Mouse (Mus musculus): ENCODE measurements around the gene Adi1.

- TF ChIP-seq CTCF (IDR thresholded peaks at IDR 0.05; ENCODE audit: control insufficient read depth, insufficient read depth, low read length) (no peak), POLR2A (IDR thresholded peaks at IDR 0.05; ENCODE audit: borderline replicate concordance, control insufficient read depth, low read depth, low read length) (no peak)
Observed at GRCm38 (mm10) chr12:28690730-28691129, 15.7 kb downstream of the Adi1 start.

Data from bone marrow, adult 2 months (tissue).